Mouse (Mus musculus): ENCODE results near the gene Lats1. TPM values are rescaled to one million over a fixed set of nuclear protein-coding genes. Genes with fewer than 3 reads are reported as not detected.

Lats1 gene
- 5.3 TPM for polyA plus RNA-seq (2015; fragmentation: Illumina TruSeq; extraction: RNeasy Lipid Tissue Mini Kit (QIAGEN cat#74804); ENCODE audit: insufficient read depth, low read depth, low replicate concordance)

DNA sequence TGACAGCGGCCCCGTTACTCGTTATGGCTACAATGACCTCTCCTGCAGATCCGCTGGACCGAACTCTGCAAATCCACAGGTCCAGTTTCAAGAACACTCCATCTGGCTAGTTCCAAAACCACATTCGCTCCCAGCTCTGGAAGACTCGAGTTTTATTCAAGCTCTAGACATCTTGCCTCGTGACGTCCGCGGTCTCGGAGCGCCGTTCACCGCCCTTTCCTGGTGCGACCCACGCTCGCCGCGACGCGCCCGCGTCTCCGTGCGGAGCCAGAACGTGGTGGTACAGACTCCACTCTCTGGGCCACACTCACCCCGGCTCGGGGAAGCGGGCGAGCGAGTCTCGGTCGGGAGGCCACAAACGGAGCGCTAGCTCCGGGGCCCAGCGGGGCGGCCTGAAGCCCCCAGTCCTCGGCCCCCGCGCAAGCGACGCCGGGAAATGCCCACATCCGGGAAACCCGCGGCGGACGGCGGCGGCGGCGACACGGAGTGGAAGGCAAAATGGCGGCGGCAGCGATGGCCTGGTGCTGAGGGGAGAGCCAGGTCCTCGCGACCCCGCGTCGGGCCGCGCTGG, at the start of gene Lats1, which contains the start of gene Pcmt1:
TSS of gene Lats1 (plus strand) at position 484 of the 571 bp plus-strand sequence.
TSS of gene Pcmt1 (minus strand) at position 406 of the 571 bp plus-strand sequence.

DNA sequence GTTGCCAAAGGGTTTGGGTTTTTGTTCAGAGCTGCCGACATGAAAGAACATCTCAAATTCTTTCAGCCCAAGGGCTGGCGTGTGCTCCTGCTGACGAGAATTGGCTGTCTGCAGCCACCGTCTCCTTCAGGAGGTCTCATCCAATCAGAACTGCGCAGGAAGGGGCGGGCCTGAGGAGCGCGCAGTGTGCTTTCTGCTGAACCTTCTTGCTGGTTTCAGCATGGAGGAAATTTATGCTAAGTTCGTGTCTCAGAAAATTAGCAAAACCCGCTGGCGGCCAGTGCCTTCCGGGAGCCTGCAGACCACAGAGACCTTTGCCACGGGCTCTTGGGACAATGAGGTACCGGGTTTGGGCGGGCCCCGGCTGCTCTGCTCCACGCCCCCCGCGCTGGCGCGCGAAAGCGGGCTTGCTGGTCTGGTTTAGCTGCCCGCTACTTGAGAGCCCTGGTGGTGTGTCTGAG, 13.6 kb upstream of the Lats1 start, which contains the start of gene Nup43:
TSS of gene Nup43 (plus strand) at position 162 of the 461 bp plus-strand sequence.

DNA sequence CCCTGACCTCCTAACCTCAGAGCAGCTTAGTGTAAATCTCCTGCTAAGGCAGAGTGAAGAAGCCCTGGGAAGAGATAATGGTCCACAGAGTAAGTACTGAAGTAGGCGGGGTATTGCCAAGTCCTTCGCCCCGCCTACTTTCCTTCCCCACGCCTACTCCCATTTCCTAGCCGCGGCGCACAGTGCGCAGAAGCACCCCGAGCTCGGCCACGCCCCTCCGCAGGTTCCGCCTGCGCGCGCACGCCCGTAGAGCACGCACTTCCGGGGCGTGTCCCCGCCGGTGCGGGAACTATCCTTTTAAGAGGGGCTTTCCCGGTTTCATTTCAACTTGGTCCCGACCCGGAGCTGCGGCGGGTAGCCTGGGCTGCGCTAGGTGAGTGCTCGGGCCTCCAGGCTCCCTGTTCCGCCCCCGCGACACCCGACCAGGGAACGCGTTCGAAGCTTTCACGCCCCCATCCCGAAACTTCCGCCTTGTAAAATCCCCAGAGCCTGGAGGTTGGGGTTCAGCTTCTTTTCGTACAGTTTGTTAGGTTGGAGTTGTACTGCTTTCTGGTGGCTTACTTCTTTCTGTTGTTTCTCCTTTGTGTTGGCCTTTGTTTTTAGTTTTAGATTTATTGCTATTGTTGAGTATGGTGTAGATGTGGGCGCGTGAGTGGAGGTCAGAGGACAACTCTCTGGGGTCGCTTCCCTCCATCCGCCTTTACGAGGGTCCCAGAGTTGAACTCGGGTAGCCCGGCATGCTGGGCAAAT, 44.9 kb downstream of the Lats1 start, which contains the start of gene Katna1:
TSS of gene Katna1 (plus strand) at position 250 of the 750 bp plus-strand sequence.

Other genes with a start within 250 kb of the Lats1 start
- gene Ulbp1, start 207.6 kb upstream of the Lats1 start, polyA plus RNA-seq (2015; fragmentation: Illumina TruSeq; extraction: RNeasy Lipid Tissue Mini Kit (QIAGEN cat#74804); ENCODE audit: insufficient read depth, low read depth, low replicate concordance), result 0.35 TPM
- 5.4 TPM for gene Lrp11, start 91.4 kb upstream of the Lats1 start, polyA plus RNA-seq (2015; fragmentation: Illumina TruSeq; extraction: RNeasy Lipid Tissue Mini Kit (QIAGEN cat#74804); ENCODE audit: insufficient read depth, low read depth, low replicate concordance)
- gene Nup43, start 13.7 kb upstream of the Lats1 start, polyA plus RNA-seq (2015; fragmentation: Illumina TruSeq; extraction: RNeasy Lipid Tissue Mini Kit (QIAGEN cat#74804); ENCODE audit: insufficient read depth, low read depth, low replicate concordance), result 2.4 TPM
- 8.4 TPM for gene Pcmt1, start 78 bp upstream of the Lats1 start, polyA plus RNA-seq (2015; fragmentation: Illumina TruSeq; extraction: RNeasy Lipid Tissue Mini Kit (QIAGEN cat#74804); ENCODE audit: insufficient read depth, low read depth, low replicate concordance)
- 10.8 TPM for gene Katna1, start 44.8 kb downstream of the Lats1 start, polyA plus RNA-seq (2015; fragmentation: Illumina TruSeq; extraction: RNeasy Lipid Tissue Mini Kit (QIAGEN cat#74804); ENCODE audit: insufficient read depth, low read depth, low replicate concordance)
- gene Ginm1, start 111.6 kb downstream of the Lats1 start, polyA plus RNA-seq (2015; fragmentation: Illumina TruSeq; extraction: RNeasy Lipid Tissue Mini Kit (QIAGEN cat#74804); ENCODE audit: insufficient read depth, low read depth, low replicate concordance), result 27.4 TPM
- gene Ppil4, start 111.7 kb downstream of the Lats1 start, polyA plus RNA-seq (2015; fragmentation: Illumina TruSeq; extraction: RNeasy Lipid Tissue Mini Kit (QIAGEN cat#74804); ENCODE audit: insufficient read depth, low read depth, low replicate concordance), result 7.4 TPM
- not detected for gene Zc3h12d, start 151.3 kb downstream of the Lats1 start, polyA plus RNA-seq (2015; fragmentation: Illumina TruSeq; extraction: RNeasy Lipid Tissue Mini Kit (QIAGEN cat#74804); ENCODE audit: insufficient read depth, low read depth, low replicate concordance)